Mouse (Mus musculus) frontal cortex, postnatal 10 days (tissue): ENCODE data around the gene Plpp1.

ENCODE experiments used
- DNase-seq, 2 experiments: peaks; one replicate each; pipeline ENCODE4 v3.0.0; 2022; ENCODE audit warnings: low spot score in 2 of 2, mixed read lengths in 1 of 2

The Plpp1 gene

DNA sequence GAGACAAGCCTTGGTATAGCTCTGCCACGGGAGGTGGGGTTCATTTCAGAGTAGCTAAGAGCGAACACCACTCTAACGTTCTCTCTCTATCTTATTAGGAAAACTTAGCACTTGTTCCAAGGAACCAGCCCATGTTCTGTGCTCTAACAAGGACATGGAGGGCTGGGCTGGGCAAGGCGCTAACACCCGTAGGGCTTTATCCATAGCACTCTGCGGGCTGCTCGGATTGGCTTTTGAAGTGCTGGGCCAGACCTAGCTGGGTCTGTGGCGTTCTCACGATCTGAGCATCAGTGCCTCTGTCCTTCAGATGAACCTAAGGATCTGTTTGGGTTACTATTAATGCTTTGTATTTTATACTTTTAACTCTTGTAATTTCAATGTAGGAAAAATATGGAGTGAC, 60.3 kb downstream of the Plpp1 start:
- DNase-seq: no peak

GRCm38 (mm10) chr13:112861825-112862306, 61.3 kb downstream of the Plpp1 start:
- no peak for DNase-seq

DNA sequence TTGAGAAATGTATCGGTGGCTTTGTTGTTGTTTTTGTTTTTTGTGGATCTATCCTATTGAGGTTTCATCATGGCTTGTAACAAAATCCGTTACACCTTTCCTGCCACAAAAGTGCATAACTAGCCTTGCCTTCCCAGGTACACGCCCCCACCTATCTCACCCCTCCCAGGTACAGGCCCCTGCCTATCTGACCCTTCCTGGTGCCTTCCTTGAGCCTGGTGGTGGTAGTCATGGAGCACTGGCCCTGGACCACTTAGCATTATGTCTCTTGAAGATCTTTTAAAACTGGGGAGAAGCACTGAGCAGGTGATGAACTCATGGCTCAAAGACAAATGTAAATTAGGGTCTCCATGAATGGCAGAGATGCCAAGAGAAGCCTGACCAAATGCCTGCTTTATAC, 61.8 kb downstream of the Plpp1 start:
- no peak for DNase-seq

- no peak for DNase-seq
These were observed 62.5 kb downstream of the Plpp1 start for GRCm38 (mm10) chr13:112862978-112863677.

GRCm38 (mm10) chr13:112866782-112867181, 66.2 kb downstream of the Plpp1 start:
- DNase-seq: no peak

DNA sequence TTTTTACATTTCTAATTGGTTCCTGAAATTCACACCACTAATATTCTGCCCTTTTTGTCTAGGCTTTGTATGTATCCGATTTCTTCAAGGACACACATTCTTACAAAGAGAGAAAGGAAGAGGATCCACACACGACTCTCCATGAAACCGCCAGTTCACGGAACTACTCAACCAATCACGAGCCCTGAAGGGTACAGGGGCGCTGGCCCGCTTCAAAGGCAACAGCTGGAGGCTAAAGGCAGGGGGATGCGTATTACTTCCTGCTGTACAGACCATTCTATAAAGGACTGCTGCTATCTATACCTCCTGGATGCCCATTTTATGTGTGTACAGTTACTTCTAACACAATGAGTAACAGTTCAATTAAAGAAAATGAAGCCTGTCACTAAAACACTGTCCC, 66.8 kb downstream of the Plpp1 start:
- no peak for DNase-seq

DNA sequence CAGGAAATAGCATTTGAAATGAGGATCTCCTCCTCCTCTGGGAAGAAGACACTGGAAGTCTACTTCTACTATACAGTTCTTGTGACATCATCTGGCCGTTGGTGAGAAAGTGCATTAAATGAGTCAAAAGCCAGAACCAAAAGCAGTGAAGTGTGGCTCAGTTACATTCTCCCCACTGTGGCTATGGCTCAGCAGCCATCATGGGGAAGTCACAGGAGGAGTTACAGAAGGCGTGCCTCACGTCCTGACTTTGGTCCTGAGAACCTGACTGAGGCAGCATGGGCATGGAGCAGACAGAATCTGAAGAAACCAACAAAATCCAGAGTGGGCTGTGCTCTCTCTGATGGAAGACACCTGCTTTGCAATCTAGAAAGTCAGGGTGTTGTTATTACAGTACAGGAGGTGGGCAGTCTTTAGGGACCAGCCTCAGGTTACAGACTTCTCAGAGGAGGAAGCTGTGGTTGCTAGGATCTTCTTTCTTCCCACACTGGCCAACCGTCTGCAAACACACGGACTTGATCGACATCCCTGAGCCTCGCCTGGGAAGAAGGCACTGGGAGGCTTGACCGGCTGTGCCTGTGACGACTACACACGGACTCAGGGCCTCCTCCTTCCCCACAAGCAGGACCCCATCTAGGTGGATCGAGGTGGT, 69.6 kb downstream of the Plpp1 start:
- no peak for DNase-seq

GRCm38 (mm10) chr13:112871500-112872266, 71.1 kb downstream of the Plpp1 start:
- DNase-seq: no peak

DNA sequence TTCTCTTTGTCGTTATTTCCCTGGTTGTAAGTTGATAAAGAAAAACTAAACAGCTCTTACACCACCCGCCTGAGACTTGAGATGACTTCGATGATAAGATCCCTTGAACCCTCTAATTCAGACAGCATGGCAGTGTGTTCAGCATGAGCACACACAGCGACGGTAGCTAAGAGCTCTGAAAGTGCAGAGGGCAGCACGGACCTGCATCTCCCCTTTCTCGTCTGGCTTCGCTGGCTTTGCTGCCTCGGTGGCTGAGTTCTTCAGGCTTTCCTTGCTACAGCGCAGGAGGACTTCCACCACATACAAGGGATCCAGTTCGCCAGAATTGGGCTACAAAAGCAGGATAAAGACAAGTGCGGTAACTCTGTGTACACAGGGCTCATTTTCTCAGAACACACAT, 86.6 kb downstream of the Plpp1 start:
- DNase-seq: no peak

- no peak for DNase-seq
These were observed 101.6 kb downstream of the Plpp1 start for GRCm38 (mm10) chr13:112902176-112902575.

GRCm38 (mm10) chr13:112909663-112910062, 109.1 kb downstream of the Plpp1 start:
- no peak for DNase-seq

GRCm38 (mm10) chr13:112910434-112910833, 109.8 kb downstream of the Plpp1 start:
- DNase-seq: no peak
